Mouse (Mus musculus) limb, embryonic 10.5 days (tissue): ENCODE measurements around the gene Gm45337. TPM values are rescaled to one million over a fixed set of nuclear protein-coding genes. Genes with fewer than 3 reads are reported as not detected.
"Not testable (repeated sequence)": the region's sequence is repeated elsewhere in the genome, so short reads cannot be mapped to it uniquely, and the experiment has no call there.

Source experiments
- DNase-seq: peaks from one replicate; pipeline ENCODE4 v3.0.0-alpha.2; 2017; ENCODE audit warnings: low spot score
- H3K27ac ChIP-seq: fragments of 300-500 bp; sonication (generic); 2 replicates; pipeline ENCODE4 v1.5.1; 2016; ENCODE audit warnings: mild to moderate bottlenecking
- H3K27me3 ChIP-seq: fragments of 300-500 bp; sonication (generic); 2 replicates; pipeline ENCODE4 v1.6.1; 2016; ENCODE audit warnings: low read depth, mild to moderate bottlenecking; ENCODE audit not compliant: poor library complexity, severe bottlenecking
- H3K36me3 ChIP-seq: fragments of 300-500 bp; sonication (generic); 2 replicates; pipeline ENCODE4 v1.6.1; 2016; ENCODE audit warnings: mild to moderate bottlenecking, moderate library complexity
- H3K4me1 ChIP-seq: fragments of 300-500 bp; sonication (generic); 2 replicates; pipeline ENCODE4 v1.6.1; 2016
- H3K4me3 ChIP-seq: fragments of 300-500 bp; sonication (generic); 2 replicates; pipeline ENCODE4 v1.5.1; 2016; ENCODE audit warnings: mild to moderate bottlenecking, moderate library complexity
- H3K9me3 ChIP-seq: fragments of 300-500 bp; sonication (generic); replicated peaks from 2 replicates; pipeline ENCODE4 v1.6.1; 2016; ENCODE audit warnings: mild to moderate bottlenecking
- WGBS: fragments of 180-500 bp; shearing (Covaris S2); methylation state at CpG from one replicate; pipeline ENCODE4 v1.1.7; 2016; 5-methylcytosine and 5-hydroxymethylcytosine counted together
- polyA plus RNA-seq: library from polyadenylated mRNA; unstranded; fragments of >200 nt; fragmentation: Nextera tagmentation; extraction: Ambion mirVana; gene quantifications from 2 replicates; pipeline ENCODE4 v1.2.1, GENCODE M21; 2016

The Gm45337 gene
- polyA plus RNA-seq, 1 experiment from 2014 or later, result not detected

DNA sequence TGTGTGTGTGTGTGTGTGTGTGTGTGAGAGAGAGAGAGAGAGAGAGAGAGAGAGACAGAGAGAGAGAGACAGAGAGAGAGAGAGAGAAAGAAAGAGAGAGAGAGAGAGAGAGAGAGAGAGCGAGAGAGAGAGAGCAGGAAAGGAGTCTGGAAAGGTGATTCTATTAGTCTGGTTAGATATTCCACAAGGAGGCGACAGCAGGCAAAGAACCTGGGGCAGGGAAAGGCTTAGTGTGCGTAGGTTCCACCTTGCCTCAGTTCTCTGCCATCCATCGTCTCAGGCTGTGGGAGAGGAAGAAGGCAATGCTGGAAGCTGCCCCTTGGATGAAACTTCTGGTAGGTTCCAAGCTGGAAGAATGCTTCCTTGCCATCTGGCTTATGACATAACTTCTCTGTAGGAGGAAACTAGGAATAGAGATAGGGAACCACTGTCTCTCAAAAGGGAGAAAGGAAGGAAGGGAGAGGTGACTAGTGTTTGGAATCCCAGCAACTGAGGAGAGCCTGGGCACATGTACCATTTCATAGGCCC, 1.1 kb upstream of the Gm45337 start:
- H3K27ac ChIP-seq, result no peak overlapping the region
- 48% methylated on average over 4 of the region's 4 CpGs for WGBS
- peaks cover 11% of the 10 kb centered on the region; the same call in 1 of the 2 replicates for H3K27me3 ChIP-seq
- no peak overlapping the region for H3K4me3 ChIP-seq
- H3K9me3 ChIP-seq, result no peaks in the 10 kb centered on the region
- DNase-seq, result no peak
- no peaks in the 10 kb centered on the region for H3K36me3 ChIP-seq
- H3K4me1 ChIP-seq, result peaks cover 10% of the 10 kb centered on the region; the same call in 1 of the 2 replicates

DNA sequence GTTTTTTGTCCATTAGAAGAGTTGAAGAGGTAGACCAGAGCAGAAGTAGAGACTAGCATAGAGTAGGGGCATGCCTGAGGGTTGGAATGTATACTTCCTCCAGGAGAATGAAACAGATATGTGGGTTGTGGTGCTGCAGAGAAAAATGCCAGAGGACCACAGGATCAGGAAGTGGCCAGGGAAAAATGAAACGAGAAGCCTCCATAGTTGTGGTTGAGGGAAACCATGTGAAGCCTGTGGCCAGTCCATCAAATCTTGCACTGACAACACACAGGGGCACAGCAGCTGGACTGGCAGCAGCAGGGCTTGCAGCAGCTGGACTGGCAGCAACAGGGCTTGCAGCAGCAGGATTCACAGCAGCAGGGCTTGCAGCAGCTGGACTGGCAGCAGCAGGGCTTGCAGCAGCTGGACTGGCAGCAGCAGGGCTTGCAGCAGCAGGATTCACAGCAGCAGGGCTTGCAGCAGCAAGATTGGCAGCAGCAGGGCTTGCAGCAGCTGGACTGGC, 849 bp downstream of the Gm45337 start:
- H3K36me3 ChIP-seq, H3K4me3 ChIP-seq, DNase-seq, H3K4me1 ChIP-seq, H3K9me3 ChIP-seq, H3K27ac ChIP-seq: not testable (repeated sequence)
- WGBS, result 55% methylated on average over 1 of the region's 1 CpGs
- H3K27me3 ChIP-seq, result peaks cover 11% of the 10 kb centered on the region; the same call in 1 of the 2 replicates

DNA sequence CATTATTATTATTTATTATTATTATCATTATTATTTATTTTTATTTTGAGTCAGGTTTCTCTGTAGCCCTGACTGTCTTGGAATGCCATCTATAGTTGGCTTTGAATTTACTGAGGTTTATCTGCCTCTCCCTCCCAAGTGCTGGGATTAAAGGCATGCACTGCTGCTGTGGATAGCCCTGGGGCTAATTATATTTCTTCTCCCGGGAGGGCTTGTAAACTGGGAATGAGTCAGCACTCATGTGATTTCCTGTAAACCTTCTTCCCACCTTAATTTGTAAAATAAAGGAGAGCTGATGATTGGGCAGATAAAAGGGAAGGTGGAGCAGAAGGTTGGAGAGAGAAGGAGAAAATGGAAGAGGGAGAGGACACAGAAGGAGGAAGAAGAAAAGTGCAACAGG, 3.7 kb downstream of the Gm45337 start:
- no peak overlapping the region for H3K4me3 ChIP-seq
- WGBS, result 8% methylated on average over 1 of the region's 1 CpGs
- no peak for DNase-seq
- no peak overlapping the region for H3K27ac ChIP-seq
- H3K36me3 ChIP-seq, result no peaks in the 10 kb centered on the region
- H3K9me3 ChIP-seq, result no peaks in the 10 kb centered on the region
- peaks cover 10% of the 10 kb centered on the region; the same call in 1 of the 2 replicates for H3K4me1 ChIP-seq
- H3K27me3 ChIP-seq, result peaks cover 11% of the 10 kb centered on the region; the same call in 1 of the 2 replicates

DNA sequence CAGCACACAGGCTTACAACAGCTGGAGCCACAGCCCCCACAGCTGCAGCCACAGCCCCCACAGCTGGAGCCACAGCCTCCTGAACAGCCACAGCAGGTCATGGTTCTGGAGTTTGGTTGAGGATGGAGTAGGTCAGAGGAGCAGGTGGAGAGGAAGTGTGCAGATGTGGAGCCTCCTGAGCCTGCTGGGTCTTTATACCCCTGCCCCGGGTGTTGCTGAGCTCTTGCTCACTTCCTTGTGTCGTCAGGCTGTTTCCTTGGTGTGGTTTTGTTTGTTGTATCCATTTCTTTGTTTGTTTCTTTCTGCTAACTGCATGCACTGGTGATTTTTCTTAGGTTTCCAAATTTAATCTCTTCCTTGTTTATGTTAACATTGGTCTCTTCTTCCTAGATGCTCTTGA, 8.5 kb downstream of the Gm45337 start, which contains the start of gene Gm39115:
Gene Gm39115, minus strand, starts transcription at position 101 of the 400 bp plus-strand sequence.
- H3K9me3 ChIP-seq, H3K4me3 ChIP-seq, H3K27me3 ChIP-seq, H3K36me3 ChIP-seq, H3K4me1 ChIP-seq, DNase-seq, H3K27ac ChIP-seq: not testable (repeated sequence)
- WGBS, result 51% methylated on average over 2 of the region's 2 CpGs

DNA sequence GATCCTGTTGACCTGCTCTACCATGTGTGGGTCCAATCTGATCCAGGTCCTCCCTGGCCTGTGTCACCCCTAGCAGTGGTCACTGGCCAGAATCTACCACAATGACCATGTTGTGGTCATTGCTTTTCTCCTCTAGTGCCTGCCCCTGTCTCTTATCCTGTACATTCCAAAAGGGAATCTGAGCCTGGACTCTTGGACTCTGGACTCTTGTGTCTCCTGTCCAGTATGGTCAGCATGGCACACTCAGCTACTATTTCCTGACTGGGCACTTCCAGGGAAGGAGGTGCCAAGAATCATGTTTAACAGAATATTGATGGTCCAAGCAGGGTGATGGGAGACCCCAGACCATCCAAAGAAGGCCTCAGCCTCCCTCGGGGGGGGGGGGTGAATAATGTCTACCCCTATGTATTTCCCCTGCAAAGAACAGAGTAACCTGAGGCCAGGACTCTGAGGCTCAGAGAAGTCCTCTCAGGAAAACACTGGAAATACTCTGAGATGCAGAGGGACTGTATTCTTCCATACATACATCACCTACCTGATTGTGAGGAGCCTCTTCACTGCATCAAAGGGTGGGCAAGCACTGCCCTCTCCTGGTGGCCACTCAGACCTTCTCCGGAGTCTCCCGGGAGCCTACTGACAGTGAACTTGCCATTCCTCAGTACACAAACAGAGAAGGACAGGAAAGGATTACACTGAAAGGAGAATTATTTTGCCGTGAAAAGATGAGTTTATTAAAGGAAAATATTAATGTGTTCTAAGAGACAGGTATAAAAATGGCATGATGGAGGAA, 10.0 kb downstream of the Gm45337 start:
- Histone ChIP-seq H3K27me3 (no peaks in the 10 kb centered on the region), H3K4me1 (no peaks in the 10 kb centered on the region), H3K36me3 (no peaks in the 10 kb centered on the region), H3K27ac (no peak overlapping the region), H3K4me3 (no peak overlapping the region), H3K9me3 (no peaks in the 10 kb centered on the region)
- 54% methylated on average over 4 of the region's 4 CpGs for WGBS
- no peak for DNase-seq

DNA sequence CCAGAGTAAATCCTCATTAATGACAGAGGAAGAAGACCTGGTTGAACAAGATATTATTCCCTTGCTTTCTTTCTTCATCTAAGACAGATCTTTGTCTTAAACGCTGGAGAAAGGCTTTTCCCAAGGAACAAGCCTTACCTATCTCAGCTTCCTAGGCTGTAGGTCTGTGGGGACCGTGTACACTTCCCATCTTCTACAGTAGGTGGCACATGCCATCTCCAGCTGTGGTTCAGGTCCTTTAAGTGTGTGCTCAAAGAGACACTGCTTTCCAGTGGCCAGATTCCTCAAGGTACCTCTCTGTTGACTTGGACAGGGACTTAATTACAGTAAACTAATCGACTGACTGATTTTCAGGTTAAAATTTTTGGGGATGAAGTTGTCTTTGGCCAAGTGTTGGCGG, 15.6 kb downstream of the Gm45337 start:
- Histone ChIP-seq H3K9me3 (no peaks in the 10 kb centered on the region), H3K4me3 (no peak overlapping the region), H3K27me3 (no peaks in the 10 kb centered on the region), H3K27ac (no peak overlapping the region), H3K4me1 (no peaks in the 10 kb centered on the region), H3K36me3 (no peaks in the 10 kb centered on the region)
- 60% methylated on average over 4 of the region's 4 CpGs for WGBS
- no peak for DNase-seq

DNA sequence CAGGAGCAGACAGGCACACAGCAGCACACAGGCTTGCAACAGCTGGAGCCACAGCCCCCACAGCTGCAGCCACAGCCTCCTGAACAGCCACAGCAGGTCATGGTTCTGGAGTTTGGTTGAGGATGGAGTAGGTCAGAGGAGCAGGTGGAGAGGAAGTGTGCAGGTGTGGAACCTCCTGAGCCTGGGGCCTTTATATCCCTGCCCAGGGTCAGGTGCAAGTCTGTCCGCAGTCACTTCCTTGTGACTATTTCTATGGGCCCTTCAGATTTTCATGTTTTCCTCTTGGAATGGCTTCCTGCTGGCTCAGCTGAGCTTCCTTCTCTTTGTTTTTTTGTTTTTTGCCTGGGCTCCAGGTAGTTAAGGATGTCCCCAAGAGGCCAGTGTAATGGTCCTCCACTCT, 23.8 kb downstream of the Gm45337 start, which contains the start of gene Gm45618:
Gene Gm45618, minus strand, starts transcription at position 101 of the 400 bp plus-strand sequence.
- 96% methylated on average over 1 of the region's 1 CpGs for WGBS
- not testable (repeated sequence) for H3K36me3 ChIP-seq, H3K27ac ChIP-seq, H3K4me1 ChIP-seq, DNase-seq, H3K4me3 ChIP-seq, H3K27me3 ChIP-seq, H3K9me3 ChIP-seq

DNA sequence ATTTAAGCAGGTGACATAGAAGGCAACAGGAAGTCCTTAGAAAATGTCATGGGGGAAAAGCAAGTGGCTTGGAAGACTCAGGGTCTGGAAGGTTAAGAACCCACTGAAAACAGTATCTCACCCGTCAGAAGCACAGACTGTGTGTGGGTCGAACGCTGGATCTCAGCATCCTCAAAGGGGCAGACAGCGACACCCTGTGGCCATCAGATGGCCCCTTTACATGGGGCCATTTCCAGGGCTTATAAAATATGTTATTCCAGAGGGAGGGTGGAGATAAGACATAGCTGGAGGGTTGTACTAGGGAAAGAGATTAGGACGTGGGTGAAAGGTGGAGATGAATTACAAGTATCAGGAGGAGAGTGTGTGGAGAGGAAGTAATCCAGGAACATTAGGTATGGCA, 24.8 kb downstream of the Gm45337 start:
- WGBS, result 27% methylated on average over 5 of the region's 5 CpGs
- Histone ChIP-seq H3K27me3 (no peaks in the 10 kb centered on the region), H3K9me3 (no peaks in the 10 kb centered on the region), H3K27ac (no peak overlapping the region), H3K4me3 (no peak overlapping the region), H3K36me3 (no peaks in the 10 kb centered on the region), H3K4me1 (no peaks in the 10 kb centered on the region)
- DNase-seq, result no peak

DNA sequence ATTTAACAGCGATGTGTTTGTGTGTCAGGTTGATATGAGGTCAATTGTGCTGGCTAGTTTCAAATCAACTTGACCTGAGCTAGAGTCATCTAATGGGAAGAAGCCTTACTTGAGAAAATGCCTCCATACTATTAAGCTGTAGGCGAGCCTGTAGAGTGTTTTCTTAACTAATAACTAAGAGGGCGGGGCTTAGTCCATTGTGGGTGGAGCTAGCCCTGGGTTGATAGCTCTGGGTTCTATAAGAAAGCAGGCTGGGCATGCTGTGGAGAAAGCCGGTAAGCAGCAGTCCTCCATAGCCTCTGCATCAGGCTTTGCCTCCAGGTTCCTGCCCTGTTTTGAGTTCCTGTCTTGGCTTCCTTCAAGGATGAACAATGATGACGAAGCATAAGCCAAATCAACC, 39.7 kb downstream of the Gm45337 start:
- H3K4me3 ChIP-seq, result no peak overlapping the region
- no peak for DNase-seq
- H3K27me3 ChIP-seq, result peaks cover 4% of the 10 kb centered on the region
- WGBS, result 68% methylated on average over 5 of the region's 5 CpGs
- no peak overlapping the region for H3K27ac ChIP-seq
- H3K36me3 ChIP-seq, result no peaks in the 10 kb centered on the region
- H3K4me1 ChIP-seq, result peaks cover 9% of the 10 kb centered on the region; the same call in 1 of the 2 replicates
- H3K9me3 ChIP-seq, result no peaks in the 10 kb centered on the region

DNA sequence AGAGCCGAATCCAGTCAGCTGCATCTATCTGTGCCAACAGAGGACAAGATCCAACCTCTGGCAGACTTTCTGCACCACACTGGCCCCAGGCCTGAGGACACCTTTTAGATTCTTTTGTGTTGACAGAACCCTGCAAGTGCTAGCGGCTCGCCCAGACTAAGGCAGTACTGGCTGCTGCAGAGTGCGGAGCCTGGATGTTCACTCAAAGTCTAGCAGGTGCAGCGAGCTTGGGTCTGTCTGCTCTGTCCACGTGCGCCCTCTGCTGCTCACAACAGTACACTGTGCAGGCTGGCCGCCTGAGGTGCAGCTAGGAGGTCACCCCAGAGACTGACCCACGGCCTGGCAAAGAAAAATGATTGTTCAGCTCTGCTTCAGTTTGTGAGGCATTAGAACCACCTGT, 46.6 kb downstream of the Gm45337 start:
- H3K36me3 ChIP-seq, result no peaks in the 10 kb centered on the region
- H3K27ac ChIP-seq, result no peak overlapping the region
- peaks cover 73% of the 10 kb centered on the region for H3K27me3 ChIP-seq
- peak; percentile 81 for DNase-seq
- no peak overlapping the region for H3K4me3 ChIP-seq
- no peaks in the 10 kb centered on the region for H3K9me3 ChIP-seq
- 14% methylated on average over 9 of the region's 9 CpGs for WGBS
- peaks cover 19% of the 10 kb centered on the region for H3K4me1 ChIP-seq

DNA sequence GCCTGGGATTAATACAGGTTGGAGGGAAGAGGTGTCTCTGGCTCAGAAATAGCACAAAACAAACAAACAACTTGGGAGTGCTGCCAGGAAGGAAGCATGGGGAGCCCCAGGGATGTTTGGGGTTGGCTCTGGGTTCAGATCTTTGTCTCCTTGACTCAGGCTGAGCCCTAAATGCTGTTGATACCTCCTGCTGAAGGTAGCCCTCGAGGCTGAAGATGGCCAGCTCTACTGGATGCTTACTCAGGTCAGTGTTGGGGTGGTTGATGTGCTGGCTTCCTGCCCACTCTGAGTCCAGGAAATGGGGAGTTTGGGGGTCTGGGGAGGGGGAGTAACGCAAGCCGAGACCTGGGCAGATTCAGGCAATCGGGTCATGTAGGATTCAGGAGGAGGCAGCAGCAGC, 47.7 kb downstream of the Gm45337 start:
- Histone ChIP-seq H3K27me3 (peaks cover 83% of the 10 kb centered on the region), H3K27ac (no peak overlapping the region)

DNA sequence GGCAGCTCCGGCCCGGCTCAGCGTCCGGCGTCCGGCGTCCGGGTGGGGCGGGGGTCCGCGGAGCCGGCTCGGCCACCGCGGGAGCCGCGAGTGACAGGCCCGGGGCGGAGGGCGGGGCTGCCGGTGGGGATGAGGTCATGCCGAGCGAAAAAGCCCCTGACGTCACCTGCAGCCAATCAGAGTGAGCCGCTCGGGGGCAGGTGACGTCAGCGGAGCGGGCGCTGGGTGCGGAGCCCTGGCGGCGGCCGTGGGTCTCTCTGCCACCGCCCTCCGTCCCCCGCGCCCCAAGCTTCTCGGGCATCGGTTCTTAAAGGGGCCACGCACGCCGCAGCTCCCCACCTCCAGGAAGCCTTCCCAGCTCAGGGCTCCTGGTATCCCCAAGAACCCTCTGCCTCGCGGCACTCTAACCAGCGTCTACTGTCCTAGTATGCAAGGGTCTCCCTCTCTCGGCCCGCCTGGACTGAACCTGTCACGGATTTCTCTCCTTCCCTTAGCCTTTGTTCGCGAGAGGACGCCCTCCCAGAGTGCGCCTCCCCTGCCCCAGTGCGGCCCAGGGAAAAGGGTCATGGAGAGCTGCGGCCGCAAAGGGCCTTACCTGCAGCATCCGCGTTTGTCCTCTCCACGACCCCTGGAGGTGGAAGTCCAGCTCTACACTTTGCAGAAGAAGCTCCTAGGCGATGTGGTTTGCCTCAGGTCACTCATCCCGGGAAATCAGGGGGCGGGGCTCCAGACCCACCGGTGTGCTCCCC, 49.0 kb downstream of the Gm45337 start, which contains the start of gene Dusp8:
Gene Dusp8, minus strand, starts transcription at position 661 of the 749 bp plus-strand sequence.
- WGBS, result 1% methylated on average over 63 of the region's 63 CpGs
- no peaks in the 10 kb centered on the region for H3K36me3 ChIP-seq
- peak; percentile 90 for DNase-seq
- peak within 1 kb of the TSS; percentile 82 for H3K4me3 ChIP-seq
- peaks cover 97% of the 10 kb centered on the region for H3K27me3 ChIP-seq
- peak within 1 kb of the TSS; percentile 71 for H3K27ac ChIP-seq
- no peaks in the 10 kb centered on the region for H3K9me3 ChIP-seq
- H3K4me1 ChIP-seq, result peaks cover 25% of the 10 kb centered on the region

More for the DNA sequence above, 47.7 kb downstream of the Gm45337 start:
- Histone ChIP-seq H3K4me3 (no peak overlapping the region), H3K36me3 (no peaks in the 10 kb centered on the region), H3K9me3 (no peaks in the 10 kb centered on the region), H3K4me1 (peaks cover 24% of the 10 kb centered on the region)
- WGBS, result 71% methylated on average over 4 of the region's 4 CpGs
- no peak for DNase-seq
